Mouse (Mus musculus) thymus, postnatal 36 days (tissue): ENCODE measurements at regions not wholly inside any gene's neighbourhood (a gene's known extent, or its start where the extent isn't known, plus 50 kb on each side); places are given as distances from the start of the nearest gene placed in this dataset.

Source experiments
- DNase-seq, 2 experiments: peaks; one replicate each; pipeline ENCODE4 v3.0.0; 2022; ENCODE audit warnings: mixed read lengths in 2 of 2

GRCm38 (mm10) chr14:71230484-71231188 lies 631.0 kb upstream of the Fam160b2 start:
- no peak for DNase-seq

DNA sequence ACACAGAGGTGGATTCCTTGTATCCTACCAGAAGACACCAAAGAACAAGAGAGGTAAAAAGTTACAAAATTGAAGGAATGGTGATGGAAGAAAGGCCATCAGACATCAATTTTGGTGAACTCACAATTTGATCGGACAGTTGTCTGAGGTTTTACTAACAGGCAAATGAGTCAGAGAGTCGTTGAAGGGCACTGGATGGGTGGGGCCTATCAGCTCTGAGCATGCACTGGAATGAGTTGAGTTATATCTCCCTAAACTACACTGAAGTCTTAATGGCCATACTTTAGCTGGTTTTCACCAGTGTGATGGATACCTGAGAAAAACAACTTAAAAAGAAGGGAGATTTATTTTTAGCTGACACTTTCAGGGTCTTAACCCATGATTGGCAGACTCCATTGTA lies 630.3 kb upstream of the Fam160b2 start:
- DNase-seq: no peak

GRCm38 (mm10) chr14:71228894-71229446 lies 629.3 kb upstream of the Fam160b2 start:
- no peak for DNase-seq

GRCm38 (mm10) chr14:71217041-71217440 lies 617.4 kb upstream of the Fam160b2 start:
- DNase-seq: no peak

DNA sequence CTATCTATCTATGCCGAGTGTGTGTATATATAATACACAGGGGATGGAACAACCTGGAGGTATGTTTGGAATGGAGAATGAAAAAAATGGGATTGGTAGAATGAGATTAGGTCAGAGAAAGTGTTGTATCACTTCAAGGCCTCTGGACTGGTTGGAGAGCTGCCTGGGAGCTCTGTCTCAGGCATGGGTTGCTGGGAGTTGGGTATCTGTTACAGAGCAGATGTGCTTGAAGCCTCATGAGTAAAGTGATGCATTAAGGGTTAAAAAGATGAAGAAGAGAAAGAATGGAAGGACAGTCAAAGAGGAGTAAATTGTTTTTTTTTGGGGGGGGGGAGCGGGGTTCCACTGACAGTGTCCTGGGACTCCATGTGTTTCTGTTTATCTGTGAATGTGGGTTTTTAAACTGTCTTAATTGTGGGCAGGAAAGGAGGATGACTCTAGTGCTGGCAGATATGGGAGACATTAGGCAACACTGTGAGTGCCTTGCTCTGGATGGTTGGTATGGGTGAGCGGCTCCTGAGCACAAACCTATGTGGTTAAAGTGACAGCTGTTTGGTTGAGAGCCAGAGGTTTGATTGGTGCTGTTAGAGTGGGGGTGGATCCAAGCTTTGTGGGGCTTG lies 611.8 kb upstream of the Fam160b2 start:
- no peak for DNase-seq

DNA sequence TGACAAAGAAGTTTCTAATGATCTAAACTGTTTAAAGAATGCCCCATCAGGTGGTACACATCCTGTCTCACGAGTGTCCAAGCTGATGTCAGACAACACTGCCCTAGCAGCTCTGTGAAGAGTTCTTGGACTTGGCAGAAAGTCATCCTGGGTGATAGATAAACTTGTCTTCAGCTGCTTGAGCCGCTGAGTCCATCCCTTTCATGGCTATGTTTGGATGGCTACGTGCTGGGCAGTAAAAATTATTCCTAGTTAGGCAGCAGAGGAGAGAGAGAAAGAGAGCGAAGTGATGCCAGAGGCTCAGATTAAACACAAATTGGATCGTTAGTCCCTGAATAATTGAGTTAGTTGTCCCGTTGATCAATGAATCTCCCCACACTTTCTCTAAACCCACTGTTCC lies 603.8 kb upstream of the Fam160b2 start:
- no peak for DNase-seq

- no peak for DNase-seq
These were observed 601.3 kb upstream of the Fam160b2 start for GRCm38 (mm10) chr14:71200917-71201316.

DNA sequence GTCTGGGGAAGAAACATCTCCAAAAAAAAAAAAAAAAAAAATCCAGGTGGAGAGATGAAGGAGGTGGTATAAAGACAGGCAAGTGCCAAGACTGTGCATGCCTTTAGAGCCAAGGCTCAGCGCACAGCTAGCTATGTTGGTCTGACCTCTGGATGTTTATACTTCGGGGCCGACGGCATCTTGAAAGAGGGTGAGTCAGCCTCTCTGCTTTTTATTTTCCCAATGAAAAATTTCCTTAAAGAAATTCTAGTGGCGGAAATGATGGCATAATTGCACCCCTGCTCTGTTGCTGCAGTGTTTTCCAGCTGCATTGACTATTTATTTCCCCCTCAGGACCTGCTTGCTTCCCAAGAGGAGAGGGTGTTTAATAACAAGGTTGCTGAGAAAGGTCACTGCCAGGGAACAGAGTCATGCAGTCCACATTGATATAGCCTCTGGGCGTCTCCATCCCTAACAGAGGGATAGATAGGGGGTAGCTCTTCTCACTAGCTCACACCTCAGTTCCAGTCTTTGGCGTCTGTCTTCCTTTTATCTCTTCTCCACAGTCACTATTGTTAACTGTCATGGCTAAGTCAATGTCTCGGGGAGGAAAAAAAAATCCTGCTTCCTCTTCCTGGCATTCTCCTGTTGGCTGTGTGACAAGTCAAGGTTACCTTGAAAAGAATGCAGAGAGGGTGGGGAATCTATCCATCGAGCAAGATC lies 599.7 kb upstream of the Fam160b2 start:
- DNase-seq: no peak

GRCm38 (mm10) chr14:71194219-71194618 lies 594.6 kb upstream of the Fam160b2 start:
- no peak for DNase-seq

GRCm38 (mm10) chr14:71192486-71192885 lies 592.9 kb upstream of the Fam160b2 start:
- DNase-seq: no peak

GRCm38 (mm10) chr14:71189360-71189759 lies 589.7 kb upstream of the Fam160b2 start:
- no peak for DNase-seq

- DNase-seq: no peak
These were observed 577.7 kb upstream of the Fam160b2 start for GRCm38 (mm10) chr14:71177341-71177740.

- no peak for DNase-seq
These were observed 574.5 kb upstream of the Fam160b2 start for GRCm38 (mm10) chr14:71174175-71174574.

GRCm38 (mm10) chr14:71159556-71159955 lies 559.9 kb upstream of the Fam160b2 start:
- no peak for DNase-seq

GRCm38 (mm10) chr14:71142465-71142864 lies 542.8 kb upstream of the Fam160b2 start:
- no peak for DNase-seq

DNA sequence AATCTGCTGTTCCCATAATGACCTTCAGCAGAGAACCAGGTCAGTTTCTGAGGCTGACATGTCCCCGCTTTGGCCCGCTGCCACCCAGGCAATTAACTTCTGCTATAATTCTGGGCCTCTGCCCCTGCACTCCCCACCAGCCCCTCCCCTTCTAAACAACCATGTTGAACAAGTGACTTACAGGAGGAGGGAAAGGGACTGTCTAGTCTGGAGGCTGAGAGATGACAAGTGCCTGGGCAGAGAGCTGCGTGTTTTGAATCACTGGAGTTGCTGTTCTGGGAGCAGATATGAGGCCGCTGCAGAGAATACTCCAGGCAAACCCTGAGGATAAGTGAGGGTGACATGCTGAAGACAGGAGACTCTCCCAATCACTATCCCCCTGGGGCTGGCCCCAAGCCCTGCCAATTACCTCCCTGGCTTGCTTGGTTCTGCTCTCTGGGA lies 530.2 kb upstream of the Fam160b2 start:
- DNase-seq: no peak

GRCm38 (mm10) chr14:71128495-71128894 lies 528.9 kb upstream of the Fam160b2 start:
- no peak for DNase-seq

GRCm38 (mm10) chr14:71118681-71119080 lies 519.0 kb upstream of the Fam160b2 start:
- no peak for DNase-seq

GRCm38 (mm10) chr14:71115798-71116432 lies 516.3 kb upstream of the Fam160b2 start:
- no peak for DNase-seq

DNA sequence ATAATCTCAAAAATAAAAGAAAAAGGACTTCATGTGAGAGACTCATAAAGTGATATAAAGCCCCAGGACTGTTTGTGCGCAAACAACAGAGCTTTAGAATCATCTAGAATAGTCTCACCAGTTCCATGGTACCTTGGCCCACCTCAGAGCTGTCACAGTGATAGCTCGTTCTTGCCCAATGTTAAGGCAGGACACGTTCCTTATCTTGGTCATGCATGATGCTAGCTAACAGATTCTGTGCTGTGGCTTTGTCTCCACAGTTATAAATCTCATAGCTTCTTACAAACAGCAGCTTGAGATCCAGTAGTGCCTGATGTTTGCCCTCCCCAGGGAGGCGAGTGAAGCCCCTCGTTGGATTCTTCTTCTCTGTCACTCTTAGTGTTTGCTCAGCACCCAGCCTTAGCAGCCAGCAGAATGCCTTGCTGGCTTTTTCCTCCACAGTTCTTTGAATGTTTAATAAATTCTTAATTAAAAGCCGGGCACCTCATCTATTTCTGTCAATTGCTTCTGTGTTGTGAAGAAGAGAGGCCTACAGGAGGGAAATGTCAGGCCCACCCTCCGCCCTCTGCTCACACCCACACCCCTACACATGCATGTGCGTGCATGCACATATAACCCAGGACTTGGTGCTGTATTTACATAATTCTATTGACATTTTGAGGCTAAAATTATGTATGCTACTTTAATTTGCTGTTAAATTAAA lies 515.6 kb upstream of the Fam160b2 start:
- DNase-seq: no peak

- no peak for DNase-seq
These were observed 513.6 kb upstream of the Fam160b2 start for GRCm38 (mm10) chr14:71113198-71113597.

- DNase-seq: no peak
These were observed 505.0 kb upstream of the Fam160b2 start for GRCm38 (mm10) chr14:71104617-71105016.

GRCm38 (mm10) chr14:71103955-71104354 lies 504.3 kb upstream of the Fam160b2 start:
- no peak for DNase-seq
